Mouse (Mus musculus) MEL-GATA-1-ER (cell line): ENCODE results near the gene Limk2.

Experiments
- DNase-seq: peaks from one replicate; pipeline ENCODE4 v3.0.0-alpha.2; 2012; ENCODE audit warnings: low read depth; ENCODE audit errors: extremely low read depth

Limk2 gene

DNA sequence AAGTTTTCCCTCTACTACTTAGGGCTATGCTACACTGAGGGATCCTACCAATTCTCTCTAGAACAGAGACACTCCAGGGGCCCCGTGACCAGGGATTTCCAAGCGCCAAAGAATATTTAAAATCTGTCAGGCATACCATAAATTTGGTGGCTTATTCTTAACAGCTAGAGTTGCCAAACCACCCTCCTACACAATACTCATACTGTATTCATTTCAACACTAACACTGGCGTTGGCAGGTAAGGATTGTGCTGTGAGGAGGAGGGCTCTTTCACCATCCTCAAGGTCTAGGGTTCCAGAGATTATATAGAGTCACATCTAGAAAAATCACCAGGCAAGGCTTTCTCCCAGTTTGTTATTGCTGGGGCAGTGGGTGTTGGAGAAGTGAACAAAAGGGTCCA, 7.4 kb upstream of the Limk2 start:
- no peak for DNase-seq

DNA sequence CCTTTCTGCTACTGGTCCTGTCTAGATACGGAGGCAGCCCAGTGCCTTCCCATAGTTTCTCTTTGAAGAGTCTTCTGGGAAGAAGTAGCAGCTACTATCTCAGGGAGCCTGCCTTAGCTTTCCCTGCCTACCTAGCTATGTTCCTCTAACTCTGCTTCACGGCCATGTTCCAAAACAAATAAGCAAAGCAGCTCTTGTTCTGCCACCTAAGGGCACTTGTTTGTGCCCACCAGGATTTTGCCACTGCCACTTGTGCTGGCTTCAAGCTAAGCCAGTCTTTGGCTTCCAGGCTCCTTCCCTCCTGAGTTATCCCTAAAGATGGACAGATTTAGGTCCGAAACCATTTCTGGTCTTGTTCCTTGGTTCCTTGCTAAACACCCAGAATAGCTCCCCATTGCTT, 3.1 kb upstream of the Limk2 start:
- DNase-seq = no peak

DNA sequence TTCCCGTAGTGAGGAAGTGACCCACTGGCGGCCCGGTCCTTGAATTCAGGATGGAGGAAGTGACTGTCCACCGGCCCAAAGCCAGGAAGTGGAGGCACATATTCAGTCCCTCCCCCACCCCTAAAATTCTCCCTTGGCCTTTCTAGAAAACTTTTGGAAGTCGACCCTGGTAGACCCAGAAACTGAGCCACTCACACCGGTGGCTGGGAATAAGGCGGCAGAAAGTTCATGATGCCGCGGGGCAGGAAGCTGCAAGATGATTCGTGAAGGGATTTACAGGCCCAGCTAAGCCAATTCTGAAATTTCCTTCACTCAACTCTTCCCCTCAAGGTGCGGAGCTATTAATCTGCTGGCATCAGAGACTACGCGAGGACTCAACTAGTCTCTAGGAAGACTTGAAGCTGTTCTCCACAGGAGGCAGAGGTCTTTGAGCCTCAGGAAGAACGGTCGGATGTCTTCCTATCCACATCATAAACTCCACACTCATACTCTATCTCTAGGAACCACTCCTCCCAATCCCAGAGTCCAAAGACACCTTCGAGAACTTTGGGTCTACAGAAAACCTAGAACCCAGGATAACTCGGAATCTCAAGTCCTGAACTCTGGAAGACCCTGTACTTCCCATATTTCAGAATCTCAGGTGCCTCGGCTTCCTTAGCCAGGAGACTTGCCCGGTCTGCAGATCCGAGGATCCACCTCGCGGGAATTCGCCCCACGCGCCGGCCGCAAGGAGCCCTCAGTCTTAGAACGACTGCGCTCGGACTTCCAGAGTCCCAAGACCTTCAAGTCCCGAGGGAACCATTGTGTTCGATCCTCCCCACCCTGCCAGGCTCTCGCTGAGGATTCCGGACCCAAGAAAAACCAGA, 625 bp downstream of the Limk2 start:
- DNase-seq = peak; percentile 15

DNA sequence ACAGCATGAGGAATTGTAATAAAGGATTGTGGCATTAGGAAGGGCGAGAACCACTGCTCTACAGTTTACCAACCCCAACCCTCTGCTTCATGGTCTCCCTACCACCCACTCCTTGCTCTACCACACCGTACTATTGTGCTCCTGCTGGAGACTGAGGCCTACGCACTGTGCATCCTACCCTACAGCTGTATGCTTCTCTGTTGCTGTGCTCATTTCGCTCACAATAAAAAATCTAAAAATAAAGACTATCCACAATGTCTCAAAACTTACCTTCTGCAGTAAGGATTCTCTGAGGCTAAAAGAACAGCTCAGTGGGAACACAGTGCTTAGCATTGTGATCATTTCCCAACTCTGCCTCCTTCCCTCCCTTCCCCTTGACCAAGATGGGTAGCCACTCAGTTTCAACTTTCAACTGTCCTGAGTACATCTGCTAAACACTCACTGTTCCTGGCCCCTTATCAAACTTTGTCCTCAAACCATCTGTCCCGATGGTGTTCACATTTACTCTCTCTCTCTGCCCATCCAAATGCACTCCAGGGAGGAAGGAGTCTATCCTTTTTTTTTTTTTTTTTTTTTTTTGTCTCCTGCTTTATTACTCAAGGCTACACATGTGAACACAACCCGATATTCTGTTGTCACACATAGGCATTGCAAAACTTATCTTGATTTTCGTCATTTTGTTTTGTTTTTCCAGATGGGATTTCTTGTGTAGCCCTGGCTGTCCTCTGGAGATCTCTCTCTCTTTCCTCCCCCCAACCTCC, 4.5 kb downstream of the Limk2 start:
- DNase-seq = no peak

DNA sequence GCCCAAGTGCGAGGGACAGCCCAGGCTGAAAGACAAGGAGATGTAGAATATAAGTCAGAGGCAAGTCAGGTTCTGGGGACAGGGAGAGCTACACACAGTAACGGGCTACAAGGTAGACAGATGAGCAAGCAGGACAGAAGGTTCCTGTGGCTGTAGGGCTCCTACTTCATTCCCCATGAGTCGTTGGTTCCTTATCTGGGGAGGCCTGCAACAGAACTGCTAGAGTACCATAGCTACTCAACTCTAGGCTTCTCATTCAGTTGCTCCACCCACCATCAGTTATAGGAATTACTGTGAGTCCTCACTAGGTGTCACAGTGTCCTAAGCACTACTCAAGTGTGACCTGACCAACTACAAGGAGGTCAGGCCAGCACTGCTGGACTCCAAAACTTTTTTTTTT, 6.0 kb downstream of the Limk2 start:
- DNase-seq = peak; percentile 49

DNA sequence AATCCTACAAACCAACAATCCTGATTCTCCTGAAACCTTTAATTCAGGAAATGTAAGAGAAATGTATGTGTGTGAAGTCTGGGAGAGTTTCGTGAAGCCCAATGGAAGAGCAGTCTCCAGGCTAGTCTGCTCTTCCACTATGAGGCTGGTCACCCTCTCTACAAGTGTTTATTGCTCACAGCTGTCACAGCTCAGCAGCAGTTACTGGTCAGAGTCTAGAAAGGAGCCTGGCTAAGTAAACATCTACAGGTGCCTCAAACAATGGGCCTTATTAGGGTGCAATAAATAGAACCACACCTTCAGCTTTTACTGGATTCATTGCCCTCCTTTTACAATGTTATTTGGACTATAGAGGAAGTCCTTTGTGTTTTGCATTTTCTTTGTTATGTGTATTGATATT, 10.7 kb downstream of the Limk2 start:
- no peak for DNase-seq

DNA sequence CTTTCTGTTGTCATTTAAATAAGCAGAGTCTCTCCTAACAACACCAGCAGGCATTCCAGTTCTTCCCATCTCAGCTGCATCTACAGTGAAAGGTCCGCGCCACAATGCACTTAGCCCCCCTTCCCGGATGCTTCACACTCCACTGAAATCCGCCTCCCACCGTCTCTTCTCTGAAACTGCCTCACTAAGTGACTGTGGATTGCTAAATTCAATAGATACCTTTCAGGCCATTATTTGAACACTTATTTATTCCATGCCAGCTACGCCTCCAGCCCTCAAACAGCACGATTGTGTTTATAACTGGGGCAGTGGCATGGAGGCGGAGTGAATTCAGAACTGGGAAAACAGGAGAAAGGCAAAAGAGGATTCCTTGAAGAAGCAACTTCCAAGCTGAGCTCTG, 12.4 kb downstream of the Limk2 start:
- no peak for DNase-seq

DNA sequence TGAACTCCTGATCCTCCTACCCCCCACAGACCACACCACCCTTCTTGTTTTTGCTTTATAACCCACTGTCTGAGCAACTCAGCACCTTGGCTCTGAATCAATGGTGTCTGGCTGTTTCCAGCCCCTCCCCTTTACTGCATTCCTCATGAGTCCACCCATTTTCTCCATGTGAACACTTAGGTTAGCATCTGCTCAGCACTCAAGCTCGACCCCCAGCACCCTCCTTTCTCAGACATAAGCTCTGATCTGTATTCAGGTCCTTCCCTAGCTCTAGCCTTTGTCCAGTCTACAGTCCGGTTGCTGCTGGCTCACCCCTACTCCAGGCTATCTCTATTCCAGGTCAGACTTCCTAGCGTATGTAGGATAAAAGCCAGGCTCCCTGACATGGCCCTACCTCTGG, 12.9 kb downstream of the Limk2 start:
- DNase-seq = no peak

DNA sequence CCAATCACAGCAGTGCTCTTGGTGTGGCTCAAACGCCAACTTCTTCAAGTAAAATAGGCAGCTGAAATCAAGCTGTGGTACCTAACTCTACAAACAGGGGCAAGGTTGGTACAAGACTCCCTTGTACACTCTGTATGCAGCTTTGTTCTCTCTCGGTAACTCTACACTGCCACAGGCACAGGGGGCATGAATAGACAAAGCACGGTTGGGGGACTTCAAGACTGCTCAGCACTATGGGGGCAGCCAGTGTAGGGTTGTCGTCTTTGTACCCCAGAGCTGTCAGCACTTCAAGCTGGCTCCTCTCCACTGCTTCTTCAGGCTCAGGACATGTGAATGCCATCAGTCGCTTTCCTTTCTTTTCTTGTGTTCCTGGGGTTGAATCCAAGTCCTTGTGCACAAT, 14.5 kb downstream of the Limk2 start:
- no peak for DNase-seq

DNA sequence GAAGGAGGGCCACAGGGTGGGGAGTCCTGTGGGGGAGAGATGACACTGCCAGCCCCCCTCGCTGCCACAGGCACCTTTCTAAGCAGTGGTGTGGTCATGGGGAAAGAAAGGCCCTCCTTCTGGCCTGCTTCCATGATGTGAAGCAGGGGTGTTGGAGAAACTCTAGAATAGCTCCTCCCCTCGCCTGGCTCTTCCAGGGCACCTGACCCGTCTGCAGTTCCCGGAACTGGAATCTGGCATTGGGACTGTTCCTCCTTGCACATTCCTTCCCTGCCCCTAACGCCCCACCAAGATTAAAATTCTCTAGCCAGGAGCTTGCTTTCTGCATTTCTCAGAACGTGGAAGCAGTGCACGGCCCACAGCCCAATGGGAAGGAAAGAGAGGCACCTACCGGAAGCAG, 16.5 kb downstream of the Limk2 start:
- DNase-seq = no peak

DNA sequence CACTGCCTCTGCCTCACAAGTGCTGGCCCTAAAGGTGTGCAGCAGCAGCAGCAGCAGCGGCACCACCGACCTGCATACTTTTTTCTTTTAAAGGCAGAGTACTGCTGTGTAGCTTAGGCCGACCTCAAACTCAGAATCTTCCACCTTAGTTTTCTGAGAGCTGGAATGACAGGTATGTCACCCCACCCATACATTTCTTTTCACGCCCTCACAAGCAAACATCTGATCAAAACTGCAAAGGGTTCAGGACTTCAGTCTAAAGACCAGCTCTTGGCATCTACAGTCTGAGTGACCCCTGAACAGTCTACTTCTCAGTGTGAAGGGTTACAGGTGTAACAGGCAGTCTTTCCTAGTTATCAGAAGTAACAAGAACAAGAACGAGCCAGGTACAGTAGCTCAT, 18.2 kb downstream of the Limk2 start:
- DNase-seq = no peak

DNA sequence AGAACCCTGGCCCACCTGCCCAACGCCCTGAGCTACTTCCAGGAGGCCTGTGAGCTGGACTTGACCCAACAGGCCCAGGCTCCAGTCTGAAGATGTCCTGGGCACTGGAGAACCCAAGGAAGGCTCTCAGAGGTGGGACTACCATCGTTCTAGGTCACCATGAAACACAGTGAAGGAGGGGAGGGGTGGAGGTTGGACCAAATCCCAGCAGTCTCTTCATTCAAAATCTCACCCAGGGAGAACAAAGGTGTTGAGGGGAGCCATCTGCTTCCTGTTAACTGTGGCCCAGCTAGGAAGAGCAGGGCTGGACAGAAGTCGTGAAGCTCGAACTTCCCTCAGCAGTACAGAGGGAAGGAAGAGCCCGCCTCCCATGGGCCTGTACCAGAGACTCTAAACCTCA, 19.0 kb downstream of the Limk2 start:
- DNase-seq = no peak

DNA sequence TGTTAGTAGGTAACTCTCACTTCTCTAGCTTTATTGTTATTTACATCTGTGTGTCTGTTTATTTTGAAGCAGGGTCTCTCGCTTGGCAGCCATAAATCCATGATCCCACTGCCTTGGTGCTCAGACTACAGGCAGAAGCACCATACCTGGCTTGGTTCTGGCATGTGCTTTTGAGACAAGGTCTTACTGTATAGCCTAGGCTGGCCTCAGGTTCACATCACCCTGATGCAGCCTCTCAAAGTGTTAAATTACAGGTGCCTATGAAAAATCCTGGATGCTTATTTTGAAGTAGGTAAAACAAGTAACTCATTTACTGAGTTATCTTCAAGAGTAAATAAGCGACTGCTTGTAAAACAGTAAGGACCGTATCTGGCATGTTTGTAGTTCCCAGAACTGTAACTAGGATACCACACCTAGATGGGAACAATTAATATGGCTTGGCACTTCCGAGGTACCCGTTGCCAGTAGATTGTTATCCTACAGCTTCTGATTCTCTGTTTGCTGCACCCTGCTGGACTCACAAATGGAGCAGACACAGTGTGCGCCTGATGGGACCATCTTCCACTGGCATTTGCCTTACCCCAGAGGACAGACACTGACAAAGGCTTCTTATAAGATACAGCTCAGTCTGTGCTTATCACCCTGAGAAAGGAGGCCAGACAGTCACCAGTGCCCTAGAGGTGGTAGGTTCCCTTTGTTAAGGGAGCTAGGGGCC, 21.4 kb downstream of the Limk2 start:
- no peak for DNase-seq

DNA sequence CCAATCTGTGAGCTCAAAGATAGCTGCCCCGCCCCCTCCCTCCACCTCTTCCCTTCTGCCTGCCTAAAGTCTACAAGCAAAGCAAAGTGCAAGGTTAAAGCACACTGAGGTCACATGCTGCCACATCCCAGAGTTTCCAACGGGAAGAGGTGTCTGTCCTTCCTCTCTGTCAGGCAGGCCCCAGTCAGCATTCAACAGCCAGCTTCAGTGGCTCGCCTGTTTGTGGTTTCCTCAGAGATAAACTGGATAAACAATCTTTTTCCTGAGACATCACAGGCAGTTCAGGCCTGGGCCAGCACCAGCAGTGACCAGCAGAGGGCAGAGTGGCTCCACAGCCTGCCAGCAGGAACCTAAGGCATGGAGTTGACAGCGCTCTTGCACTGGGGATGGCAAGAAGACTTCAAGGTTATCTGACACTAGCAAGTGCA, 22.0 kb downstream of the Limk2 start:
- DNase-seq = peak; percentile 80

DNA sequence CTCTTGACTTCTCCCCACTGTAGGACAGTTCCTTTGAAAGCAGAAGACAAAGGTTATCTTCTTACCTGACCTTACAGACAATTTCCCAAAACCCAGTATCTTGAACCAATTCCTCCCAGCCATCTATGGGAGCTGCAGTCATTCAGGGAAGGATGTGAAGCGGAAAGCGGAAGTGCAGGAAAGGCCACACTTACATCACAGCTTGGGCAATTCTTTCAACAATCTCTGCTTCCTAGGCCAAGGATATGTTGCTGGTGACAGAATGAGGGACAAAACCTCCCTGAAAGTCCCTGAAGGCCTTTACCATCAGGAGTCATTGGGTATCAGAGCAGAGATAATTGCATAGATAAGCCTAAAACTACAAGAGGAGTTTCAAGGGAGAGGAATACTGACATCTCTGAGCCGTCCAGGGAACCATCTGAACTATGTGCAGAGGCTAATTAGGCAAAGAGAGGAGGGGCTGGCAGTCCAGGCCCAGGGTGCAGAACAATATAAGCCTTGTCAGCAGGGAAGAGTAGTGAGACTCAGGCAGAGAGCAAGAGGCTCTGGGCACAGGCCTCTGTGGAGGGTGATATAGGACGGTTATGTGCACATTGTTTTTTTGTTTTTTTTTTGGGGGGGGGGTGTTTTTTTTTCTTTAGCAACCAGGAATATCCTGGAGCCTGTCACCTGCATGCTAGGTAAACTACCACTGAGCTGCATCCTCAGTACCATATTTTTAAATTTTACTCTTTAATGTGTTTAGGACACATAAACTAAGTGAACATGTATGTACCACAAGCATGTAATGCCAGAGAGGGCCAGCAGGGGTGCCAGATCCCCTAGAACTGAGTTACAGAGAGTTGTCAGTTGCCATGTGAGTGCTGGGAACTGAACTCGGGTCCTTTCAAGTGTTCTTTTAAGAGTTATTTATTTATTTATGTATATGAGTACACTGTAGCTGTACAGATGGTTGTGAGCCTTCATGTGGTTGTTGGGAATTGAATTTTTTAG, 26.1 kb downstream of the Limk2 start:
- no peak for DNase-seq

DNA sequence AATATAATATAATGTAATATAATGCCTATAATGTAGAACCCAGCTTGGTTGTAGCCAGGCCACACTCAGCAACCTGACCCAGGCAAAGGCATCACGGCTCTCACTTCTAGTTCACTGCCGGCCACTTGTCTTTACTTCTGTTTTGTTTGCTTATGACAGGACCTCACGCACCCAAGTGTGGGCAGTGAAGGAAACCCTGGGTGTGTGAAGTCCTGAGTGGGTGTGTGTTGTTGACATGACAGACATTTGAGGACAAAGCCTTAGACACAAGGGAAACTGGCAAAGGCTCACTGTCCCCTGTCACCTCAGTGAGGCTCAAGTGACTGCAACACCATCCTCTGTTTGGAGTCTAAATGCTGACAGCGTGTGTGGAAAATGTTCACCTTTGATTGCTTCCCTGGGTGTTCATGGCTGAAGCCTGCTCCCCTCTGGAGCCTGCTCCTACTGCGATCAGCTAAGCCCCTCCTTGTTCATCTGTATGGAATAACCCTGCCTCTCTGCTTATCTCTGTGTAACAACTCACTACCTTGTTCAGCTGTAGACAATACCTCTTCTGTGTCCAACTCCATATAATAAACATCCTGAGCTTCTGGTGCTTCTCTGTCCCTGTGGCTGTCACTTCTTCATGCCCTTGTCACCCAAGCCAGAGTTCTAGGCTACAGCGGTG, 27.7 kb downstream of the Limk2 start:
- no peak for DNase-seq

DNA sequence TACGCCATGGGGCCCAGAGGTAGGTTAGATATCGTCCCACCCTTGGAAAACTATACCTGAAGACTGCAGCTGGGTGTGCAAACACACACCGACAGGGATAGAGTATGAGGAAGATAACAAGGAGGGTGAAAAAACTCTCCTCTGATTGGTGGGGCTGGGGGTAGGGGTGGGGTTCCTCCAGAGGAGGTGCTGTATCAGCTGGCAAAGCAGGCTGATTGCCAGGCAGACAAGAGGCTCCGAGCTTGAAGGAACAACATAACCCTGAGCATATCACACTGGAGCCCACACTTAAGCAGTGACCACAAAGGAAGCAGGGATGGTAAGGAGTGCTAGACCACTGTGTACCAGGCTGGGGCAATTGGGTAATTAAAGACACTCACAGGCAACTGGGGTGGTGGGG, 29.6 kb downstream of the Limk2 start:
- peak; percentile 49 for DNase-seq

DNA sequence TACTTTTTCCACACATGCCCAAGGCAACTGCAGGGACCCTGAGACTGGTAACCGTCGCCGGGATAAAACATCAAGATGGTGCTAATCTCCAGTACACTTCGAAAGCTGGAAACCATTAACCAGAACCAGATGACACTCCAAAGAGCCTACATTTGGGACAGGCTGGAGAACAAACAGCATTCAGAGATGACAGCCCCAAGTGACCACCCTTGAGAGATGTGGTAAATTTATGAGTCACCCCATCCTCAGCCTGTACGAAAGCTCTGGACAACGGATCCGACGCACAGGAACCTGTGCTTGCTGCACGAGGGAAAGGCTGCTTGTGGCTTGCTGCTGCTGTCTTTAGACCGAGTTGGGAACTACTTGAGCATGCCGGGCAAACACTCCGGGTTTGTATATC, 34.2 kb downstream of the Limk2 start:
- DNase-seq = no peak

DNA sequence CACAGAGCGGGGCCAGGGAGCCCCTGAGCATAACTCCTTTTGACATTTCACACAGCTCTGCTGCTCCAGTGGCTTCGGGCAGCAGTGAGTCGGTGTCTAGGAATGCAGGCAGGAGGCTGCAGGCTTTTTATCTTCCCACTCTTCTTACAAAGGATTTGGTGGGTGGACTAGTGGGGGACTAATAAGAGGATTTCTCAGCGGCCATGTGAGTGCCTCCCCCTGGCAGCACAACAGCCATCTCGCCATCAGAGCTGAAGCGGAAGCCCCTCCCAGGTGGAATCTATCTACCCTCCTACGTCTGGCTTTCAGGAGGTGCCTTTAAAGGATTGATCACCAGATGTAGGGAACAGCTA, 34.7 kb downstream of the Limk2 start:
- no peak for DNase-seq

DNA sequence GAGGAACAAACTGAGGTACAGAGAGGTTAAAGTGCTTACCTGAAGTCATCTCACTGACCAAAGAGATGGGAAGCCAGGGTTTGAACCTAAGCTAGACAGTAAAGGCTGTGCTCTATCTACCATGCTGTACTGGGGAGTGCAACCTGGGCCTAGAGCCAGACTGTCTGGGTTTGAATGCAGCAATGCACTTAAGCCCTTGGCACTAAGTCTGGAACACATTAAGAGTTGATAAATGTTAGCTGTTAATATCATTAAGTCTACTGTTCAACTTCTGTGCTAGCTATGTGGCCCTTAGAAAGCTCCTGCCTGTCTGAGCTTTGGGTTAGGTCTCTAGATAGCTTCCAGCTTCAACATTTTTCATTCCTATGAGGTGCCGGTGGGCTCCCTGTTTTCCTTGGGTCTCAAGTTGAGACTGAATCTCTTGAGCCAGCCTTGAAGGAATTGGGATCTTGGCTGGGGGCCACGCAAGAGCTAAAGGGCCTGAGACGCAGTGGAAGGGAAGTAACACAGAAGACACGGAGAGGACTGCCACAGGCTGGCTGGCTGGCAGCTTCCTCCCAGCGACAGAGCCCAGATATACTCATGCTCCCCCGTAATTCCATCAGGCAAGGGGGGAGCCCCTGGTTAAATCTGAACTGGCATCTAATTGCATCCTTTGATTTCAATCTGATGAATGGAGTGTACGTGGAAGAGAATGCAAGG, 35.2 kb downstream of the Limk2 start:
- DNase-seq = no peak
